Mouse (Mus musculus) ES-E14 (cell line): ENCODE measurements at regions not wholly inside any gene's neighbourhood (a gene's known extent, or its start where the extent isn't known, plus 50 kb on each side); places are given as distances from the start of the nearest gene placed in this dataset.

ENCODE experiments used
- CHD2 ChIP-seq: IDR thresholded peaks from 2 replicates; pipeline ENCODE4 v1.6.1; 2014; ENCODE audit warnings: mild to moderate bottlenecking, low read depth, low read length, inconsistent platforms
- HCFC1 ChIP-seq: IDR thresholded peaks from 2 replicates; pipeline ENCODE4 v1.6.1; 2012; ENCODE audit warnings: low read length, inconsistent platforms, borderline replicate concordance; ENCODE audit not compliant: insufficient read depth
- MAFK ChIP-seq: IDR thresholded peaks from 2 replicates; pipeline ENCODE4 v1.6.1; 2014; ENCODE audit warnings: mild to moderate bottlenecking, low read depth, low read length, inconsistent platforms; ENCODE audit not compliant: insufficient read depth
- ZC3H11A ChIP-seq: IDR thresholded peaks from 2 replicates; pipeline ENCODE4 v1.6.1; 2012; ENCODE audit warnings: low read depth, mild to moderate bottlenecking, inconsistent platforms, low read length, borderline replicate concordance
- ZNF384 ChIP-seq: IDR thresholded peaks from 2 replicates; pipeline ENCODE4 v1.6.1; 2012; ENCODE audit warnings: low read depth, low read length, inconsistent platforms

GRCm38 (mm10) chr6:139248920-139249547, 252.7 kb downstream of the Rergl start:
- TF ChIP-seq CHD2 (no peak), ZC3H11A (peak; percentile 20; the same call in 1 of the 2 replicates), HCFC1 (no peak), MAFK (no peak), ZNF384 (no peak)
